Mouse (Mus musculus) stomach, postnatal 0 days (tissue): Measurements from ENCODE around the gene Gnas. TPM values are rescaled to one million over a fixed set of nuclear protein-coding genes. Genes with fewer than 3 reads are reported as not detected.

Experiments
- ATAC-seq: fragments of 200-750 bp; cut with Nextera tagmentation; 2 replicates; pipeline ENCODE4 v1.8.0; 2017; ENCODE audit not compliant: low FRiP score, low TSS enrichment
- DNase-seq: peaks from one replicate; pipeline ENCODE4 v3.0.0-alpha.2; 2016; ENCODE audit warnings: low spot score
- H3K27ac ChIP-seq: fragments of 300-500 bp; sonication (generic); replicated peaks from 2 replicates; pipeline ENCODE4 v1.5.1; 2014; ENCODE audit warnings: mild to moderate bottlenecking, control low read depth
- H3K27me3 ChIP-seq: fragments of 300-500 bp; sonication (generic); 2 replicates; pipeline ENCODE4 v1.6.1; 2014; ENCODE audit warnings: low read length; ENCODE audit not compliant: control insufficient read depth, insufficient read depth
- H3K36me3 ChIP-seq: fragments of 300-500 bp; sonication (generic); 2 replicates; pipeline ENCODE4 v1.6.1; 2014; ENCODE audit warnings: low read length, mixed read lengths; ENCODE audit not compliant: control insufficient read depth, insufficient read depth
- H3K4me1 ChIP-seq: fragments of 300-500 bp; sonication (generic); replicated peaks from 2 replicates; pipeline ENCODE4 v1.6.1; 2014; ENCODE audit warnings: antibody characterized with exemption; ENCODE audit not compliant: control insufficient read depth, insufficient read depth
- H3K4me2 ChIP-seq: fragments of 300-500 bp; sonication (generic); replicated peaks from 2 replicates; pipeline ENCODE4 v1.6.1; 2014; ENCODE audit warnings: low read depth, mild to moderate bottlenecking, control low read depth, moderate library complexity
- H3K4me3 ChIP-seq: fragments of 300-500 bp; sonication (generic); 2 replicates; pipeline ENCODE4 v1.5.1; 2014; ENCODE audit warnings: low read depth, low read length, control low read depth
- H3K9ac ChIP-seq: fragments of 300-500 bp; sonication (generic); 2 replicates; pipeline ENCODE4 v1.6.1; 2014; ENCODE audit warnings: mild to moderate bottlenecking, low read length, control low read depth, mixed read lengths
- H3K9me3 ChIP-seq: fragments of 300-500 bp; sonication (generic); 2 replicates; pipeline ENCODE4 v1.6.1; 2016; ENCODE audit warnings: low read length; ENCODE audit not compliant: control insufficient read depth
- CTCF ChIP-seq: IDR thresholded peaks from 2 replicates; pipeline ENCODE4 v1.5.1; 2016; ENCODE audit warnings: antibody characterized with exemption, low read depth, mild to moderate bottlenecking, moderate library complexity
- EP300 ChIP-seq: optimal IDR thresholded peaks from 2 replicates; pipeline ENCODE3; 2016; ENCODE audit warnings: antibody characterized with exemption
- WGBS: fragments of 180-500 bp; shearing (Covaris S2); extraction: QIAGEN DNeasy Blood & Tissue Kit; methylation state at CpG from one replicate; pipeline ENCODE4 v1.1.7; 2014; 5-methylcytosine and 5-hydroxymethylcytosine counted together
- polyA plus RNA-seq: library from polyadenylated mRNA; unstranded; fragments of >200 nt; fragmentation: Nextera tagmentation; extraction: Ambion mirVana; gene quantifications from 2 replicates; pipeline ENCODE4 v1.2.1, GENCODE M21; 2015

The Gnas gene
- polyA plus RNA-seq, 1 experiment from 2014 or later, result 920 TPM

GRCm38 (mm10) chr2:174273961-174274360 lies 10.2 kb upstream of the Gnas start:
- Histone ChIP-seq H3K9me3 (no peaks in the 10 kb centered on the region), H3K4me1 (no peaks in the 10 kb centered on the region), H3K4me3 (no peak overlapping the region), H3K9ac (no peak overlapping the region), H3K27ac (no peak overlapping the region), H3K36me3 (no peaks in the 10 kb centered on the region), H3K27me3 (no peaks in the 10 kb centered on the region), H3K4me2 (no peak overlapping the region)
- DNase-seq (no peak), ATAC-seq (no peak)
- WGBS, result 61% methylated on average over 2 of the region's 2 CpGs
- TF ChIP-seq EP300 (no peak), CTCF (no peak)

GRCm38 (mm10) chr2:174279771-174280170 lies 4.3 kb upstream of the Gnas start:
- WGBS, result 70% methylated on average over 8 of the region's 8 CpGs
- no peak for TF ChIP-seq CTCF
- TF ChIP-seq EP300, result no peak
- DNase-seq (no peak), ATAC-seq (no peak)
- H3K4me2 ChIP-seq, result no peak overlapping the region
- no peak overlapping the region for H3K9ac ChIP-seq
- H3K4me3 ChIP-seq, result no peak overlapping the region
- H3K27ac ChIP-seq, result no peak overlapping the region
- 0 out of 2 replicates have a peak, but pooled peaks cover 2% of the 10 kb centered on the region for H3K36me3 ChIP-seq
- no peaks in the 10 kb centered on the region for H3K9me3 ChIP-seq
- no peaks in the 10 kb centered on the region for H3K27me3 ChIP-seq
- no peaks in the 10 kb centered on the region for H3K4me1 ChIP-seq

DNA sequence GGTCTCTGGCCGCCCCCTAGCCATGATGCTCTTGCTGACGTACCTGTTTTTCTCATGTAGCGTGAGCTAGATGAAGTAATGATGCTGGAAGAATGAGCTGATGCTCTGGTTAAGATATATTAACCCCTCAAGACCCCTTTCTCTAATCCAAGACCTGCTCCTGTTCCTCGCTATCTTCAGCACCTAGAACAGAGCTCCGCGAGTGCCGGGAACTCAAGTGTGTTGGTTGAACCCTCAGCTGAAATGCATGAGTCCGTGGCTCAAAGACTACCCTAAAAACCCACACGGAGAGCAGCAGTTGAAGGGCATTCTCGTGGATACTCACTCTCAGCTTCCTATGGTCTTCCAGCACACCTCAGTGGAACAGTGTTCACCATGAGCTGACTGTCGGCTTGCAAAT lies 779 bp upstream of the Gnas start:
- no peak for ATAC-seq
- Histone ChIP-seq H3K4me3 (peak overlapping the region; percentile 4; the same call in 1 of the 2 replicates), H3K9ac (no peak overlapping the region), H3K4me2 (peak overlapping the region; percentile 46), H3K36me3 (peaks cover 10% of the 10 kb centered on the region; the same call in 1 of the 2 replicates), H3K27ac (no peak overlapping the region), H3K4me1 (no peaks in the 10 kb centered on the region), H3K9me3 (0 out of 2 replicates have a peak, but pooled peaks cover 7% of the 10 kb centered on the region), H3K27me3 (no peaks in the 10 kb centered on the region)
- no peak for DNase-seq
- 61% methylated on average over 11 of the region's 11 CpGs for WGBS
- 0 out of 2 replicates have a peak, but pooled peaks have one; percentile 2 for TF ChIP-seq CTCF
- no peak for TF ChIP-seq EP300

- H3K27ac ChIP-seq, result no peak overlapping the region
- H3K36me3 ChIP-seq, result peaks cover 10% of the 10 kb centered on the region; the same call in 1 of the 2 replicates
- no peak for TF ChIP-seq EP300
- TF ChIP-seq CTCF, result no peak
- H3K9me3 ChIP-seq, result 0 out of 2 replicates have a peak, but pooled peaks cover 7% of the 10 kb centered on the region
- H3K4me2 ChIP-seq, result peak overlapping the region; percentile 46
- no peaks in the 10 kb centered on the region for H3K4me1 ChIP-seq
- WGBS, result 48% methylated on average over 58 of the region's 58 CpGs
- H3K4me3 ChIP-seq, result peak overlapping the region; percentile 37
- no peaks in the 10 kb centered on the region for H3K27me3 ChIP-seq
- DNase-seq (no peak), ATAC-seq (no peak)
- H3K9ac ChIP-seq, result 0 out of 2 replicates have a peak overlapping the region, but pooled peaks have one; percentile 27
These were observed 812 bp downstream of the Gnas start for GRCm38 (mm10) chr2:174284807-174285457.

GRCm38 (mm10) chr2:174285921-174286470 lies 1.9 kb downstream of the Gnas start:
- H3K9me3 ChIP-seq, result 0 out of 2 replicates have a peak, but pooled peaks cover 7% of the 10 kb centered on the region
- peak overlapping the region; percentile 17; the same call in 1 of the 2 replicates for H3K4me2 ChIP-seq
- H3K4me3 ChIP-seq, result peak overlapping the region; percentile 37
- TF ChIP-seq CTCF (no peak), EP300 (no peak)
- H3K27ac ChIP-seq, result no peak overlapping the region
- ATAC-seq (no peak), DNase-seq (no peak)
- peaks cover 10% of the 10 kb centered on the region; the same call in 1 of the 2 replicates for H3K36me3 ChIP-seq
- H3K9ac ChIP-seq, result no peak overlapping the region
- WGBS, result 46% methylated on average over 34 of the region's 34 CpGs
- H3K4me1 ChIP-seq, result no peaks in the 10 kb centered on the region
- H3K27me3 ChIP-seq, result no peaks in the 10 kb centered on the region

- H3K9ac ChIP-seq, result no peak overlapping the region
- ATAC-seq, result no peak
- no peak overlapping the region for H3K4me2 ChIP-seq
- no peak for TF ChIP-seq CTCF
- TF ChIP-seq EP300, result no peak
- no peak for DNase-seq
- WGBS, result 46% methylated on average over 7 of the region's 7 CpGs
- no peaks in the 10 kb centered on the region for H3K4me1 ChIP-seq
- H3K36me3 ChIP-seq, result peaks cover 8% of the 10 kb centered on the region; the same call in 1 of the 2 replicates
- no peak overlapping the region for H3K27ac ChIP-seq
- no peak overlapping the region for H3K4me3 ChIP-seq
- no peaks in the 10 kb centered on the region for H3K27me3 ChIP-seq
- 0 out of 2 replicates have a peak, but pooled peaks cover 7% of the 10 kb centered on the region for H3K9me3 ChIP-seq
These were observed 3.8 kb downstream of the Gnas start for GRCm38 (mm10) chr2:174287921-174288320.
